Mouse (Mus musculus): Measurements from ENCODE around the gene Bmi1. TPM values are rescaled to one million over a fixed set of nuclear protein-coding genes. Genes with fewer than 3 reads are reported as not detected.

Bmi1 gene
- polyA plus RNA-seq, 1 experiment from 2014 or later = 15.8 TPM

DNA sequence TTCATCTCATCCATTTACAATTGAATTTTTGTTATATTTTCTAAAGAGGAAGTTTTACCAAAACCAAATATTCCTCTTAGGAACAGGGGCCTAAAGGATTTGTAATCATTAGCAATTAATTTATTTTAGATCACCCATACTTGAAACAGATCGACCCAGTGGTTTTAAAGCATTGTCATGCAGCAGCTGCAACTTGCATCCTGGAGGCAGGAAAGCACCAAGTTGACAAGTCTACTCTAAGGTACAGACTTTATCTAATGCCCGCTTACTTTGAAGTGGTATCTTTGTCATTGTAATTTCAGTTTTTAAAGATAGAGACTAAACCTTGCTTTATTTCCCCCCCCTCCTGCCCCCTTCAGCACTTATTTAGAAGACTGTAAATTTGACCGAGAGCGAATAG lies 3.1 kb upstream of the Bmi1 start:
- no peaks in the 10 kb centered on the region for H3K27me3 ChIP-seq (ENCODE audit: control insufficient read depth, insufficient read depth, low read length)
- no peaks in the 10 kb centered on the region for H3K36me3 ChIP-seq (ENCODE audit: control insufficient read depth, insufficient read depth)
- H3K4me2 ChIP-seq (ENCODE audit: low read depth, low read length) = no peak overlapping the region
- no peaks in the 10 kb centered on the region for H3K9me3 ChIP-seq (replicated peaks; ENCODE audit: control insufficient read depth, low read length)
- no peak for ATAC-seq (replicated peaks; ENCODE audit: extremely low read depth, insufficient read depth, low FRiP score)
- H3K4me3 ChIP-seq (ENCODE audit: low read length) = no peak overlapping the region
- peak overlapping the region; percentile 26; the same call in 1 of the 2 replicates for H3K9ac ChIP-seq (ENCODE audit: low read length)
- H3K4me1 ChIP-seq (ENCODE audit: control insufficient read depth, insufficient read depth, low read length) = peaks cover 18% of the 10 kb centered on the region
- H3K27ac ChIP-seq (ENCODE audit: low read length) = no peak overlapping the region
- 76% methylated on average over 4 of the region's 4 CpGs for WGBS

DNA sequence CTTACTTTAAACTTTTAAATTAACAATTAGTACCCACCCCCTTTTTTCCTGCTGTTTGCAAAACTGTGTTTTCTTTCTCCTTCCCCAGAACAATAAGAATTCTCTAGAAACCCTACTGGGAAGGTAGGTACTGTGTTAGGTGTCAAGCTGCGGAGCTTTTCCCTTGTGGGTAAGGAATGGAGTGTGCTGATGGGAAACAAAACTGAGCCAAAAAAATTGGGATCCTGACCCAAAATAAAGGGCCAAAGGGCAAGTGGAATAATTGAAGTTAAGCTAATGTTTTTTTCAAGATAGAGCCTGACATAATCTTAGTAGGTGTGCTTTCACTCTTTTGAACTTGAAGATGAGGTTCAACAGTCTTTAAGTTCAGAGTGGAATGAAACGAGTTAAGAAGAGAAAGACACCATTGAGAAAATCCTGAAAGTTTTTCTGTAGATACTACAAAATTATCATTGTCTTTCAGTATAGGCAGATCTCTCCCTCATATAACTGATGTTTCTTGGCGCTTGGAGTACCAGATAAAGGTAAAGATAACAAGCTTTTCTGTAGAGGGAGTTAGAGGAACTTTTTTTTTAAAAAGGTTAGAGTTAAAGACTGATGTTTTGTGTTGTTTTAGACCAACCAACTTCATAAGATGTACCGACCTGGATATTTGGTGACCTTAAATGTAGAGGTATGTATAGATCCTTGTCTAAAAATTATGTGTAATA lies 2.5 kb upstream of the Bmi1 start:
- peaks cover 18% of the 10 kb centered on the region for H3K4me1 ChIP-seq (ENCODE audit: control insufficient read depth, insufficient read depth, low read length)
- no peak overlapping the region for H3K27ac ChIP-seq (ENCODE audit: low read length)
- no peaks in the 10 kb centered on the region for H3K36me3 ChIP-seq (ENCODE audit: control insufficient read depth, insufficient read depth)
- peak overlapping the region; percentile 26; the same call in 1 of the 2 replicates for H3K9ac ChIP-seq (ENCODE audit: low read length)
- ATAC-seq (replicated peaks; ENCODE audit: extremely low read depth, insufficient read depth, low FRiP score) = no peak
- 87% methylated on average over 4 of the region's 4 CpGs for WGBS
- peaks cover 3% of the 10 kb centered on the region; the same call in 1 of the 2 replicates for H3K27me3 ChIP-seq (ENCODE audit: control insufficient read depth, insufficient read depth, low read length)
- H3K4me3 ChIP-seq (ENCODE audit: low read length) = no peak overlapping the region
- no peaks in the 10 kb centered on the region for H3K9me3 ChIP-seq (replicated peaks; ENCODE audit: control insufficient read depth, low read length)
- H3K4me2 ChIP-seq (ENCODE audit: low read depth, low read length) = no peak overlapping the region

DNA sequence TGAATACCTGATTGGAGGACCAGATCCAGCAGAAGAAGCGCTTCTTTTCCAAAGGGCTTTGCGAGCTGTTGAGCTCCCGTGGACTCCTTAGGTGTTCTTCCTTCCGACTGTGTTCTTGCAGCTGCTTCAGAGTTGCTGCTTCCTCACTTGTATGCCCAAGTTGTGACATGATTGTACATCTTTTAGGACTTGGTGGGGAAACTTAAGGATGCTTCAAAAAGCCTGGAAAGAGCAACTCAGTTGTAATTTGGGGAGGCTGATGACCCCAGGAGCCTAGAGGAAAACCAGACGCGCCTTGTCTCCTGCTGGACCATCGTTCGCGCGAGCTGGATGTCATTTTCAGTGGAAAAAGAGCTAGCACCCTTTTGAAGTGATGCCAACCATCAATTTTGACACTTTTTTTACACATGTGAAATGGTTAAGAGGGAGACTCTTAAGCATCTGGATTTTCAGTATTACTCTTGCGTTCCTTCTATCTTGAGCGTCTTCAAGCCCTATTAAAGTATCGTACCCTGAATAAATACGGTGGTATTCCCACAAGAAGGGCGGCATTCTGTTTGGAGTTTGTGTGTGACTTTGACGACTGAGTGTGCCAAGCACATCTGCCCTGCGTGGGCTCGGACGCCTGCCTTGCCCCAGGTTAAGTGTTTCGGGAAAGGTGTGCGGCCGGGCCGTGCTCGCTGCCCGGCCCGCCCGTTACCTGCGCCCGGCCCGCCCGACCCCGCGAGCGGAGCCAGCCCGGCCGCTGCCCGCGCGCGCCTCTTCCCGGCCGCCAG lies 949 bp upstream of the Bmi1 start:
- Histone ChIP-seq H3K9ac (ENCODE audit: low read length) (peak overlapping the region; percentile 90), H3K36me3 (ENCODE audit: control insufficient read depth, insufficient read depth) (no peaks in the 10 kb centered on the region), H3K4me2 (ENCODE audit: low read depth, low read length) (peak overlapping the region; percentile 90), H3K9me3 (replicated peaks; ENCODE audit: control insufficient read depth, low read length) (no peaks in the 10 kb centered on the region), H3K4me3 (ENCODE audit: low read length) (peak overlapping the region; percentile 94), H3K27ac (ENCODE audit: low read length) (peak overlapping the region; percentile 96), H3K27me3 (ENCODE audit: control insufficient read depth, insufficient read depth, low read length) (peaks cover 8% of the 10 kb centered on the region; the same call in 1 of the 2 replicates), H3K4me1 (ENCODE audit: control insufficient read depth, insufficient read depth, low read length) (peaks cover 24% of the 10 kb centered on the region)
- no peak for ATAC-seq (replicated peaks; ENCODE audit: extremely low read depth, insufficient read depth, low FRiP score)
- 21% methylated on average over 40 of the region's 42 CpGs for WGBS

DNA sequence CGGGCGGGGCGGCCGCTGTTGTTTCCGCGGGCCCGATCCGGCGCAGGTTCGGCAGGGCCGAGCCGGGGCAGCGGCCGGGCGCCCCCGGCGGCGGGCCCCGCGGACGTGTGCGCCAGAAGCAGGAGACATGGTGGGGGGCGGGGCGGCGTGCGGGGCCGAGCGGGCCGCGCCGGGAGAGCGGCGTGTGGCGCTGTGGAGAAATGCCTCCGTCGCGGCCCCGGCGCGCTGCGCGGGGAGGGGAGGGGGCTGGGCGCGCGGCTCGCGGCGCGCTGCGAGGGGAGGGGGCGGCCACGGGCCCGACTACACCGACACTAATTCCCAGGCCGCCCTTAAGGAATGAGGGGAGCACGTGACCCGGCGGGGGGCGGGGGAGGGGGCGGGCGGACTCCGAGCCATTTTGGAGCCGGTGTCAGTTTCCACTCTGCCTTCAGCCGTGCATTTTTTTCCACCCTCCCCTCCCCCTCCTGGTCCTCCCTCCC lies 322 bp upstream of the Bmi1 start:
- ATAC-seq (replicated peaks; ENCODE audit: extremely low read depth, insufficient read depth, low FRiP score) = peak; percentile 88
- under 1% methylated on average over 38 of the region's 64 CpGs for WGBS
- peaks cover 26% of the 10 kb centered on the region for H3K4me1 ChIP-seq (ENCODE audit: control insufficient read depth, insufficient read depth, low read length)
- peak overlapping the region; percentile 94 for H3K4me3 ChIP-seq (ENCODE audit: low read length)
- H3K27ac ChIP-seq (ENCODE audit: low read length) = peak overlapping the region; percentile 96
- H3K36me3 ChIP-seq (ENCODE audit: control insufficient read depth, insufficient read depth) = no peaks in the 10 kb centered on the region
- H3K4me2 ChIP-seq (ENCODE audit: low read depth, low read length) = peak overlapping the region; percentile 90
- no peaks in the 10 kb centered on the region for H3K9me3 ChIP-seq (replicated peaks; ENCODE audit: control insufficient read depth, low read length)
- H3K9ac ChIP-seq (ENCODE audit: low read length) = peak overlapping the region; percentile 90
- peaks cover 8% of the 10 kb centered on the region; the same call in 1 of the 2 replicates for H3K27me3 ChIP-seq (ENCODE audit: control insufficient read depth, insufficient read depth, low read length)

DNA sequence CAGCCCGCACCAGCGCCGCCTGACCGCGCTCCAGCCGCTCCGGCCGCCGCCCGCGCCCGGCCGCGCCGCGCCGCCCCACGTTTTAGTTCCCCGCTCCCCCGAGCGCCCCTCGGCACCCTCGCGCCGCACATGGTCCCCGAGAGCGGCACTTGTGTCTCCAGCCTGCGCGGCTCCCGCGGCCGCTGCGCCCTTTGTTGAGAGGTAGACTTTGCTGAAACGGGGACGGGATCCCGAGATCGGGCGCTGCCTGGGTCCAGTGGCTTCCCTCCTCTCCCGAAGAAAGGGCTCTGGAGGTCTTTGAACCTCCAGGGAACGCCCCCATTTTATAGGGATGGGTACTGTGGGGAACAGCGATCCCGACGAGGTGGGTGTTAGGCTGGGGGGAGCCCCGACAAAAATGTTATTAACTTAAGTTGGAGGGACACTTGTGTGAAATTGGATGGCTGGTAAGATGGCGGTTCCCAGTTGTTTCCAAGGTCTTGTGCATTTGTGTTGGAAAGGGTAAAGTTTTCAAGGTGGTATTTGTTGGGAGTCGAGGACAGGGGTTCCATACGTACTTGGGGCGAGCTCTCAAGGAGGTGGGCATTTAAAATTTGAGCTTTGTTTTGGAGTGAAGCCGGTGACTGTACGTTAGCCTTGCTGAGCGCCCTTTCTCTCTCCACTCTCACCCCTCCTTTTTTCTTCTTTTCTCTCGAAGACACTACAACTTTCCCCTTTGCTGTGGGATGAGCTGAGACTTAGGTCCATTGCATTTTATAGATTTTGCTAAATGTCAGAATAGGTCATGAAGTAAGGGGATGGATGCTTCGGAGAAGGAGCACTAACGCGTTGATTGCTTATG lies 1.0 kb downstream of the Bmi1 start:
- under 1% methylated on average over 46 of the region's 55 CpGs for WGBS
- Histone ChIP-seq H3K27ac (ENCODE audit: low read length) (no peak overlapping the region), H3K27me3 (ENCODE audit: control insufficient read depth, insufficient read depth, low read length) (peaks cover 8% of the 10 kb centered on the region; the same call in 1 of the 2 replicates)

DNA sequence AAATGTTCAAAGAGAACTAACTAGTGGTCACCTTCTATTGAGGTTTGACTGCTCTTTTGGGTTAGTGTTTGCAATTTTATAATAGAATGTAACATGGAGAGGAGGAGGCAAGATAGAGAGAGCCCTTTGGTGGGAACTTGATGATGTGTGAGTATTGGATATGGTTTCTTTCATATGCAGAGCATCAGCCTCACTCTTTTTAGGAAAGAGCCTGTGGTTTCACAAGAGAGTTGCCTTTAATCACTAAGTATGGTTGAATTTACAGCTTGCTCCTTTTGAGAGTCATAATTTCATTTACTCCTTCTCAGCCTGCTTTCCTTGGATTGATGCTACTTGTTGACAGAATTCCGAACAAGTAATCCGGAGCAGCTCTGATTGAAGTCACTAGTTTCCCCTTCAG lies 2.9 kb downstream of the Bmi1 start:
- WGBS = 86% methylated on average over 2 of the region's 2 CpGs
- Histone ChIP-seq H3K27ac (ENCODE audit: low read length) (no peak overlapping the region), H3K4me3 (ENCODE audit: low read length) (no peak overlapping the region), H3K4me1 (ENCODE audit: control insufficient read depth, insufficient read depth, low read length) (peaks cover 20% of the 10 kb centered on the region), H3K4me2 (ENCODE audit: low read depth, low read length) (no peak overlapping the region), H3K9me3 (replicated peaks; ENCODE audit: control insufficient read depth, low read length) (no peaks in the 10 kb centered on the region), H3K36me3 (ENCODE audit: control insufficient read depth, insufficient read depth) (peaks cover 8% of the 10 kb centered on the region), H3K9ac (ENCODE audit: low read length) (no peak overlapping the region), H3K27me3 (ENCODE audit: control insufficient read depth, insufficient read depth, low read length) (peaks cover 8% of the 10 kb centered on the region; the same call in 1 of the 2 replicates)
- no peak for ATAC-seq (replicated peaks; ENCODE audit: extremely low read depth, insufficient read depth, low FRiP score)

More for the DNA sequence above, 1.0 kb downstream of the Bmi1 start:
- Histone ChIP-seq H3K4me1 (ENCODE audit: control insufficient read depth, insufficient read depth, low read length) (peaks cover 26% of the 10 kb centered on the region), H3K9ac (ENCODE audit: low read length) (peak overlapping the region; percentile 90), H3K36me3 (ENCODE audit: control insufficient read depth, insufficient read depth) (0 out of 2 replicates have a peak, but pooled peaks cover 2% of the 10 kb centered on the region), H3K4me3 (ENCODE audit: low read length) (peak overlapping the region; percentile 94), H3K9me3 (replicated peaks; ENCODE audit: control insufficient read depth, low read length) (no peaks in the 10 kb centered on the region), H3K4me2 (ENCODE audit: low read depth, low read length) (peak overlapping the region; percentile 90)
- ATAC-seq (replicated peaks; ENCODE audit: extremely low read depth, insufficient read depth, low FRiP score) = no peak

DNA sequence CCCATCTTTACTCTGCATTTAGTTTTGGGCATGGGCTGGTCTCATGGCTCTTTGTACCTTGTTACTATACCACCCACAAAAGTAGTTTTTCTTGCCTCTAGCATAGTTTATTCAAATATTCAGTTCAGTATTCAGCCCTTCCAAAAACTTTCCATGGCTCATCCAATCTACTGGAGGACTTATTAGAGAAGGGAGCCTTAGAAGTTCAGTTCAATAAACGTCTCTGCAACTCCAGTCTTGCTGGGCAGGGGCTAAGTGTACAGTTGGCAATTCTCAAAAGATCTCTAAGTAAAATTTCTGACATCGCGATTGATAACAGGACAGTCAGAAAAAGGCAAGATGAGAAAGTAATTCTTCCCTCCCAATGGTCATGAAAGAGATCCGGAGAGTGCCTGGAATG lies 3.7 kb downstream of the Bmi1 start:
- Histone ChIP-seq H3K27me3 (ENCODE audit: control insufficient read depth, insufficient read depth, low read length) (peaks cover 8% of the 10 kb centered on the region; the same call in 1 of the 2 replicates), H3K4me1 (ENCODE audit: control insufficient read depth, insufficient read depth, low read length) (peaks cover 19% of the 10 kb centered on the region), H3K4me2 (ENCODE audit: low read depth, low read length) (peak overlapping the region; percentile 84), H3K9me3 (replicated peaks; ENCODE audit: control insufficient read depth, low read length) (no peaks in the 10 kb centered on the region), H3K36me3 (ENCODE audit: control insufficient read depth, insufficient read depth) (peaks cover 8% of the 10 kb centered on the region), H3K9ac (ENCODE audit: low read length) (peak overlapping the region; percentile 49), H3K27ac (ENCODE audit: low read length) (no peak overlapping the region), H3K4me3 (ENCODE audit: low read length) (peak overlapping the region; percentile 59)
- no peak for ATAC-seq (replicated peaks; ENCODE audit: extremely low read depth, insufficient read depth, low FRiP score)
- WGBS = 3% methylated on average over 4 of the region's 4 CpGs

DNA sequence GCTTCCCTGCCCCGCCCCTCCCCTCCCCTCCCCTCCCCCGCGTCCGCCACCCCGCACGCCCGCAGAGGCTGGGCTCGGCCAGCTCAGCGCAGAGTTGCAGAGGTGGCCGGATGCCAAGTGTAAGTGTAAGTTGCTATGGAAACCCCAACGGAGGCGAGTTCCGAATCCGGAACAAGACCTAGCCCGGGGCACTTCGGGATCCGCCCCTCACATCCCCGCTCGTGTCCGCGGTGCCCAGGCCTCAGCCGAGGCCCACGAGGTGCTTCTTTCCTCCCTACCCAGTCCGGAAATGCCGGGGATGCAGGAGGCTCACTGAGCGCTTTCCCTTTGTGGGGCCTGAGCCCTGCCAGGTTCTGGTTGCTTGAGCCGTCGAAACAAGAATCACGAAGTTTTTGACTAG lies 4.1 kb downstream of the Bmi1 start:
- Histone ChIP-seq H3K9me3 (replicated peaks; ENCODE audit: control insufficient read depth, low read length) (no peaks in the 10 kb centered on the region), H3K4me2 (ENCODE audit: low read depth, low read length) (peak overlapping the region; percentile 84), H3K4me3 (ENCODE audit: low read length) (peak overlapping the region; percentile 59), H3K27me3 (ENCODE audit: control insufficient read depth, insufficient read depth, low read length) (peaks cover 8% of the 10 kb centered on the region; the same call in 1 of the 2 replicates), H3K27ac (ENCODE audit: low read length) (no peak overlapping the region), H3K9ac (ENCODE audit: low read length) (peak overlapping the region; percentile 49), H3K4me1 (ENCODE audit: control insufficient read depth, insufficient read depth, low read length) (peaks cover 15% of the 10 kb centered on the region), H3K36me3 (ENCODE audit: control insufficient read depth, insufficient read depth) (peaks cover 8% of the 10 kb centered on the region)
- 5% methylated on average over 29 of the region's 29 CpGs for WGBS
- no peak for ATAC-seq (replicated peaks; ENCODE audit: extremely low read depth, insufficient read depth, low FRiP score)
